Mouse (Mus musculus): Measurements from ENCODE around the gene Zfp982.
"Not testable (repeated sequence)": the region's sequence is repeated elsewhere in the genome, so short reads cannot be mapped to it uniquely, and the experiment has no call there.

GRCm38 (mm10) chr4:147498772-147499613, 6.8 kb downstream of the Zfp982 start:
- not testable (repeated sequence) for TF ChIP-seq CTCF (IDR thresholded peaks at IDR 0.05; ENCODE audit: extremely low read depth, insufficient read depth, insufficient read length, insufficient replicate concordance); POLR2A (IDR thresholded peaks at IDR 0.05; ENCODE audit: low read depth, low read length)

Data from spleen, adult 2 months (tissue).